Mouse (Mus musculus): Measurements from ENCODE around the gene Lmod2.

Lmod2 gene

GRCm38 (mm10) chr6:24645346-24646053 lies 47.9 kb downstream of the Lmod2 start:
- no peak for DNase-seq

- DNase-seq: no peak
Observed at GRCm38 (mm10) chr6:24647103-24647691, 49.6 kb downstream of the Lmod2 start.

- DNase-seq: no peak
Observed at GRCm38 (mm10) chr6:24648403-24648802, 50.8 kb downstream of the Lmod2 start.

GRCm38 (mm10) chr6:24650719-24651118 lies 53.2 kb downstream of the Lmod2 start:
- DNase-seq: no peak

- no peak for DNase-seq
Observed at GRCm38 (mm10) chr6:24651538-24651937, 54.0 kb downstream of the Lmod2 start.
